Mouse (Mus musculus): ENCODE measurements at regions not wholly inside any gene's neighbourhood (a gene's known extent, or its start where the extent isn't known, plus 50 kb on each side); places are given as distances from the start of the nearest gene placed in this dataset.
A peak's percentile ranks its signal among the peaks of the same experiment; 100 is the strongest.

- no peak for DNase-seq (ENCODE audit: low spot score)
Observed at GRCm38 (mm10) chrX:42332906-42333305, 156.6 kb upstream of the Tex13c2 start.

DNA sequence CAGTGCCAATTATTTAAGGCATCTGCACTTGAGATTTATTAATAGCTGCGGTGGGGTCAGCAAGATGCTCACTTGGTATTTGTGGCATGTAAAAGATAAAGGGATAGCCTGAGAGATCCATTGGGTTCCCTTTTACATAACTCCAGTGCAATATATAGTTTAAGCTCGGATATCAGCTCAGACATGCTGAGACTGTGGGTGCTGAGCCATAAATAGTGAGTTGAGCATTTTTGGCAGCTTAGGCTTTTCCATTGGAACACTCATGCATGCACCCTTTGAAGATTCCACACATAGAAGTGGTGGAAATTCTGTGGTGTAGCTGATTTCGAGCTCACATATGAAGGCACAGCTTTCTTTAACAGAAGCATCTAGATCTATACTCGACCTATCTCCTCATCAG lies 155.9 kb upstream of the Tex13c2 start:
- no peak for DNase-seq (ENCODE audit: low spot score)

GRCm38 (mm10) chrX:42334794-42335193 lies 154.7 kb upstream of the Tex13c2 start:
- peak; percentile 26 for DNase-seq (ENCODE audit: low spot score)

GRCm38 (mm10) chrX:42336772-42337171 lies 152.7 kb upstream of the Tex13c2 start:
- no peak for DNase-seq (ENCODE audit: low spot score)

- DNase-seq (ENCODE audit: low spot score), result no peak
Observed at GRCm38 (mm10) chrX:42342362-42342761, 147.1 kb upstream of the Tex13c2 start.

GRCm38 (mm10) chrX:42342951-42343879 lies 146.3 kb upstream of the Tex13c2 start:
- DNase-seq (ENCODE audit: low spot score), result peak; percentile 81

DNA sequence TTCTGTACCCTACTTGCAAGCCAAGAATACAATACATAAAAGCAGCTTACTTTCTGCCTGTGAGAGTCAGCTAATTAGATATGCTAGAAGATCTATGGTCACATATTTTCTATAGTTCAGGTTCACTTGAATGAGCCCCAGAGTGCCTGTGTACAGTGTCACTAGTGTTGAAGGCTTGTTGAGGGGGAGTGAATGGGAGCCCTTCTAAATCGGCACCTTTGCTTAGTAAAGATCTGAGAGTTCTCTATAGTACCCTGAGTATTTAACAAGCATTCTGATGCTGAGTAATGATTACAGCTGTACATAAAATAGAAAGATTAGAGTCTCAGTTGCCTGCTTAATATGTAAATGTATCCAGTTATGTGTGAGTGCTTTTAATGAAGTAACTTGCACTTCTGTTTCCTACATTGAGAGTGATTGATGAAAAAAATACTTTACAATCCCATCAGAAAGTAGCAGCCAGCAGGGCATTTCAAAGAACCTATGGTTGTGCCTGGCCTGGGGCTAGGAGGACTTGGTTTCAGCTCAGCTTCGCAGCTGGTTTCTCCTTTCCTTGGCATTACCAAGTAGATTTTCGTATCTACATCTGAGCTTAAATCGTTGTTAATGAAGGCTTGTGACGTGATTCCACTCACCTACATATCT lies 136.8 kb upstream of the Tex13c2 start:
- DNase-seq (ENCODE audit: low spot score), result no peak

GRCm38 (mm10) chrX:42359381-42360172 lies 129.9 kb upstream of the Tex13c2 start:
- DNase-seq (ENCODE audit: low spot score), result no peak

DNA sequence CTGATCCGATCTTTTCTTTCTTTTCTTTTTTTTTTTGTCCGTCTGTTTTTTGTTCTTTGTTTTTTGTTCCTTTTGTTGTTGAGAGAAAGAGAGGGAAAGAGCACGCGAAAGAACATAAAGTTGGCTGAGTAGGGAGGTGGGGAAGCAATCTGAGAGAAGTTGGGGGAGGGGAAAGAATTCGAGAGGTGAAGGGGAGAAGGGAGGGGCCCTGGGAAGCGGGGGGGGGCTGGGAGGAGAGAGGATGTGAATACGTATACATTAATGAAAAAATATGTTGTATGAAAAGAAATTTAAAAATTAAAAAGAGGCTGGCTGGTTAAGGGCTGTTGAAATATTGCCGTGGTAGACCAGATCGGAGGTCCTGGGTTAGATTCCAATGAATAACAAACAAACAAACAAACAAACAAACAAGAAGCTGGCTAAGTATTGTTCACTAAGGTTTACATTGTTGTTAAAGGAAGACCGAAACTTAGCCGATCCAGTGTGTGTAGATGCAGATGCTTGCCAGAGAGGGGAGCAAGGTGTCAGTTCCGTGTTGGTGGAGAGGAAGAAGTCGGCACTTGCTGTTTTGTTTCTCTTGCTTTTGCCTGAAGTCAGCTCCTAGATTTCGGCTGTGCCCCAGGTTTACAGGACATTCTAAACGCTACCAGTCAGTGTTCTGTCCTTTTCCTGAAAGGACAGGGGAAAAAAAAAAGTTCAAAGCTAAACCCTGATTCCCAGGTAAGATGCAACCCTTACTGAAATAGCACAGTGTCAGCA lies 129.1 kb upstream of the Tex13c2 start:
- peak; percentile 55 for DNase-seq (ENCODE audit: low spot score)

DNA sequence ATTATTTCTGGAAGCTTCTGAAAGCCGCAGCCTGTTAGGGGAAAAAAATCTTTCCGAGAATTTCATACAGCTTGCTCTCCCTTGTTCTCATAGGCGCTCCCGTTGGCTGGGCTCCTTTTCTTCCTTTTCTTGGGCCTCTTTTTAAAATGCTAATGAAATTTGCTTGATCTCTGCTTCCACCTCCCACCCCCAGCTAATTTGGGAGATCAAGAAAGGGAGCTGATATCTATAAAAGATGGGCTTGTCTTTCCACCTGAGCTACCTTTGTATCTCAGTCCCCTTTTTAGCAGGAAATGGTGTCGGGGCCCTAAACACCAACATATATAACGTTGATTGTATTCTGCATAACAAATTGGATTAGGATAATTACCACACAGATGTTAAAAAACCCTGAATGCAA lies 128.5 kb upstream of the Tex13c2 start:
- no peak for DNase-seq (ENCODE audit: low spot score)

GRCm38 (mm10) chrX:42361400-42362028 lies 128.0 kb upstream of the Tex13c2 start:
- no peak for DNase-seq (ENCODE audit: low spot score)

DNA sequence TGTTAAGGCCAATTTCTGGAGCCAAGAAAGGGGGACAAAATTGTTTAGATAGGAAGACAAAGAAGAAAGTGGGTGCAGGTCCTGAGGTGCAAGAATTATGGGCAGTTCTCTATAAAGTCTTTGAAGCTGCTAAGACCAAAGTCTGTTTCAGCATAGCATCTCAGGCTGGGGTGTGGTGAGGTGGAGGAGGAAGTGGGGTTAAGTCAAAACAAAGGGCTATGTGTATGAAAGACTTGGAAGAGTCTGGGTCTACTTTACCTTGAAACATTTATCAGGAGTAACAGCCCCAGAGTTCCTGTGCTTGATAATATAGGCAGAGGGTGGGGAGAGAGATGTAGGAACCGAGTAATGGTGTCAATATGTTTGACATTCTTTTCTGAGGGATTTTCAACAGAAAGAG lies 125.4 kb upstream of the Tex13c2 start:
- DNase-seq (ENCODE audit: low spot score), result no peak

DNA sequence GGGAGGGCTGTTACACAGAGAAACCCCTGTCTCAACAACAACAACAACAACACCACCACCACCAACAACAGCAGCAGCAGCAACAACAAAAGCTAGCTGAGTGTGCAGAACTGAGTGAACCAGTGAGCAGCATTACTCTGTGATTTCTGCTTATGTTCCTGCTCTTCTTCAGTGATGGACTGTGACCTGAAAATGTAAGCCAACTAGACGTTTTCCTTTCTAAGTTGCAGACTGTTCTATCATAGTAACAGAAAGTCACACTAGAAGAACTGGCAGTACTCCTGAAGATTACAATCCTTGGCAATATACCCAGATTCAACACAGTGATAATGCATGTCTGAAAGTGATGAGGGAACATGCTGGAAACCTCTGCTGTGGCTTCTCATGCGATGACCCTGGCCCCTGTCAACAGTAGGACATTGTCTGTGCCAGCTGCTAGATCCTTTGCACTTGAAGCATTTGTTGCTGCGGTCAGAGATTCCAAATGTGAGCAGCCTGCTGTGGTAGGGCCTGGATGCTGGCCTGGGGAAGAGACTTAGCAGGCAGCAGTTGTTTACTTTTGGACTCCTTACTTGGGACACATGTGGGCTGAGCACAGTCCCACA lies 115.6 kb upstream of the Tex13c2 start:
- DNase-seq (ENCODE audit: low spot score), result no peak

GRCm38 (mm10) chrX:42393836-42394556 lies 95.5 kb upstream of the Tex13c2 start:
- DNase-seq (ENCODE audit: low spot score), result no peak

GRCm38 (mm10) chrX:42396441-42396840 lies 93.0 kb upstream of the Tex13c2 start:
- DNase-seq (ENCODE audit: low spot score), result no peak

DNA sequence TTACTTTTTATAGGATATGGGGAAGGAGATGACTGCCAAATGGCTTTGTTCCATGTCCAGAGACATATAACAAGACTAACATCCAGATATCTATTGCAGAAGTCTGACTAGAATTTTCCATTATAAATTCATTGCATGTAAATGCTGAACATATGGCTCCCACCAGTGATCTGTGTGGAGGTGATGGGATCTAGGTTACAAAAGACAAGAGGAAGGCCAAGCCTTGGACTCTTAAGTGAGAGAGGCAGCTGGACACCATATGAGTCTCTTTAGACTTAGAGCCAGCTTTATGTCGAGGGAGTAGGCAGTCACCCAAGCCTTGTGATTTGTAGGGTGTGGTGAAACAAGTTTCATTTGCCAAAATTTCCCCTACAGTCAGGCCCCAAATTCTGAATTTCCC lies 90.7 kb upstream of the Tex13c2 start:
- DNase-seq (ENCODE audit: low spot score), result no peak

DNA sequence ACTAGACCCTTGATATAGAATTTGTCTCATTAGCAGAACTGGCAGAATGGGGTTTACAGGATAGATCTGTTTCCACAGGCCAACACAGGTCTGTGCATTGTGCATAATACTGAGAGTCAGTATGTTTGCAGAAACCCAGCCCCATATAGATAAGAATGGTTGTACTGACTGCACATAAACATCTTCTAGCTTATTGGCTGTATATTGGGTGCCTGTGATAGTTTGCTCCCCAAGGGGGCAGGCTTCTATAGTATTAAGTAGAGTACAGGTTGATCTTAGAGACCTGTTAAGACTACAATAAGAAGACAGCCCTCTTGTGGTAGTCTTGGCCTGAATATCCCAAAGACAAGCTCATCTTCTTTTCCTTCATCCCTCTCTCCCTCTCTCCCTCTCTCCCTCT lies 90.1 kb upstream of the Tex13c2 start:
- peak; percentile 69 for DNase-seq (ENCODE audit: low spot score)

DNA sequence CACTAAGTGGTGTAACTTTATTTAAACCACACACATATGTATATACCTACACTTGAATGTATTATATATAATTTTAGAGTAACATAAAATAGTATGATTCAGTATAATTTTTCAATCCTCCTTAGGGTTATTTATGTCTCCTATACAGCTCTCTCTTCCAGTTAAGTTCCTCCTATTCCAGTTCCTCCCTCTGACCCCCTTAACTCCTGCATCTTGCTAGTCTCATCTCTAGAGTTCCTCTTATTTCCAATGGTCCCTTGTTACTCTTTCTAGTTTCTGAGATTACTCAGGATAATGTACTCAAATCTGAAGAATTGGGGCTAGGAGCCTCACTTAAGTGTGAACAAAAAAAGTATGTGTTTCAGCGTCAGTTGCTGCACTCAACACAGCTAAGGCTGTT lies 88.4 kb upstream of the Tex13c2 start:
- DNase-seq (ENCODE audit: low spot score), result no peak

DNA sequence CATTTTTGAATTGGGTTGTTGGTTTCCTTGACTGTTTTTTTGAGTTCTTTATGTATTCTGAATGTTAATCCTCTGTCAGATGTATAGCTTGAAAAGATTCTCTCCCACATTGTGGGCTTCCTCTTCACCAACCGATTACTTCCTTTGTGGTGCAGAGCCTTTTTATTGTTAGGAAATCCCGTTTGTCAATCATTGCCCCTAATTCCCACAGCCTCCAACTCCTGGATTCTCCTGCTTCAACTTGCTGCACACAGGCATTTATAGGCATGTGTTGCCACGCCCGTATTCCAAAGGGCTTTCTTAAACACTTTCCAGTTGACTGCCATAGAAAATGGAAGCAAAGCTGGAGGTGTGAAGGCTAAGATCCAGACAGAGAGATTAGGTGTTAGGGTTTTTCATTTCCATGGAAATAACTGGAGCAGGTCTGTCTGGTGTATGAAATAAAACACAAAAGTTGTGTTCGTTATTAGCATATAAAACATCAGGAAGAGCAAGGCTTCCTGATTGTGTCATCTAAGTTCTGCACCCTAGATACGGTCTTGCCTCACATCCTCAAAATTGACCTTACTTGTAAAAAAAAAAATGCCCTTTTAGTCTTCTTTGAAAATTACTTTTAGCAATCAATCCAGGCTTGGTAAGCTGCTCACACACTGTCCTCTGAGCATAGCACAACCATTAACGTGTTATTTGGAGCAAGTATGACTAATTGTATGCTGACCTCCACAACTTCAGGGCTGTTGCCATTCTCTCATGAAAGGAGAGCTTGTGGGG lies 87.7 kb upstream of the Tex13c2 start:
- no peak for DNase-seq (ENCODE audit: low spot score)
